Mouse (Mus musculus) intestine, embryonic 15.5 days (tissue): ENCODE data around the gene Map3k4. TPM values are rescaled to one million over a fixed set of nuclear protein-coding genes. Genes with fewer than 3 reads are reported as not detected.

Source experiments
- ATAC-seq: fragments of 200-750 bp; cut with Nextera tagmentation; 2 replicates; pipeline ENCODE4 v1.8.0; 2017; ENCODE audit warnings: moderate TSS enrichment, moderate library complexity
- H3K27ac ChIP-seq: fragments of 300-500 bp; sonication (generic); 2 replicates; pipeline ENCODE4 v1.5.1; 2015; ENCODE audit warnings: mild to moderate bottlenecking, inconsistent platforms
- H3K27me3 ChIP-seq: fragments of 300-500 bp; sonication (generic); replicated peaks from 2 replicates; pipeline ENCODE4 v1.6.1; 2015; ENCODE audit warnings: inconsistent platforms
- H3K36me3 ChIP-seq: fragments of 300-500 bp; sonication (generic); 2 replicates; pipeline ENCODE4 v1.6.1; 2015; ENCODE audit warnings: inconsistent platforms
- H3K4me1 ChIP-seq: fragments of 300-500 bp; sonication (generic); replicated peaks from 2 replicates; pipeline ENCODE4 v1.6.1; 2015; ENCODE audit warnings: inconsistent platforms
- H3K4me2 ChIP-seq: fragments of 300-500 bp; sonication (generic); replicated peaks from 2 replicates; pipeline ENCODE4 v1.6.1; 2015; ENCODE audit warnings: mild to moderate bottlenecking, inconsistent platforms
- H3K4me3 ChIP-seq: fragments of 300-500 bp; sonication (generic); replicated peaks from 2 replicates; pipeline ENCODE4 v1.5.1; 2015; ENCODE audit warnings: inconsistent platforms
- H3K9ac ChIP-seq: fragments of 300-500 bp; sonication (generic); 2 replicates; pipeline ENCODE4 v1.6.1; 2015; ENCODE audit warnings: inconsistent platforms
- H3K9me3 ChIP-seq: fragments of 300-500 bp; sonication (generic); 2 replicates; pipeline ENCODE4 v1.6.1; 2016; ENCODE audit warnings: inconsistent platforms
- WGBS: fragments of 180-500 bp; shearing (Covaris S2); methylation state at CpG from one replicate; pipeline ENCODE4 v1.1.7; 2015; 5-methylcytosine and 5-hydroxymethylcytosine counted together
- polyA plus RNA-seq: library from polyadenylated mRNA; unstranded; fragments of >200 nt; fragmentation: Nextera tagmentation; extraction: Ambion mirVana; gene quantifications from 2 replicates; pipeline ENCODE4 v1.2.1, GENCODE M21; 2015

Map3k4 gene
- polyA plus RNA-seq, 1 experiment from 2014 or later: 43.9 TPM

- Histone ChIP-seq H3K9me3 (no peaks in the 10 kb centered on the region), H3K36me3 (no peaks in the 10 kb centered on the region)
- no peak for ATAC-seq
Observed at GRCm38 (mm10) chr17:12209481-12209880, 109.1 kb downstream of the Map3k4 start.

GRCm38 (mm10) chr17:12207022-12207548 is 111.5 kb downstream of the Map3k4 start:
- H3K4me3 ChIP-seq: no peak overlapping the region
- H3K27me3 ChIP-seq: no peaks in the 10 kb centered on the region
- 28% methylated on average over 1 of the region's 1 CpGs for WGBS
- no peaks in the 10 kb centered on the region for H3K9me3 ChIP-seq
- no peaks in the 10 kb centered on the region for H3K36me3 ChIP-seq
- no peak overlapping the region for H3K27ac ChIP-seq
- ATAC-seq: no peak
- H3K9ac ChIP-seq: no peak overlapping the region
- peaks cover 37% of the 10 kb centered on the region for H3K4me1 ChIP-seq
- no peak overlapping the region for H3K4me2 ChIP-seq

More at GRCm38 (mm10) chr17:12209481-12209880, 109.1 kb downstream of the Map3k4 start:
- H3K9ac ChIP-seq: no peak overlapping the region
- peaks cover 31% of the 10 kb centered on the region for H3K4me1 ChIP-seq
- no peak overlapping the region for H3K4me2 ChIP-seq
- H3K27ac ChIP-seq: no peak overlapping the region
- no peaks in the 10 kb centered on the region for H3K27me3 ChIP-seq
- 78% methylated on average over 4 of the region's 4 CpGs for WGBS
- no peak overlapping the region for H3K4me3 ChIP-seq

GRCm38 (mm10) chr17:12206248-12206647 is 112.3 kb downstream of the Map3k4 start:
- H3K4me3 ChIP-seq: no peak overlapping the region
- H3K4me1 ChIP-seq: peaks cover 37% of the 10 kb centered on the region
- peak; percentile 6; the same call in 1 of the 2 replicates for ATAC-seq
- no peak overlapping the region for H3K4me2 ChIP-seq
- H3K9me3 ChIP-seq: no peaks in the 10 kb centered on the region
- H3K27me3 ChIP-seq: no peaks in the 10 kb centered on the region
- H3K36me3 ChIP-seq: no peaks in the 10 kb centered on the region
- peak overlapping the region; percentile 66 for H3K27ac ChIP-seq
- no peak overlapping the region for H3K9ac ChIP-seq
- WGBS: 66% methylated on average over 3 of the region's 3 CpGs

- H3K9me3 ChIP-seq: no peaks in the 10 kb centered on the region
- no peak; the same call in none of the 2 replicates for ATAC-seq
Observed at GRCm38 (mm10) chr17:12205694-12206075, 112.9 kb downstream of the Map3k4 start.

GRCm38 (mm10) chr17:12205015-12205693 is 113.4 kb downstream of the Map3k4 start:
- peaks cover 37% of the 10 kb centered on the region for H3K4me1 ChIP-seq
- H3K9me3 ChIP-seq: no peaks in the 10 kb centered on the region
- H3K9ac ChIP-seq: no peak overlapping the region
- H3K36me3 ChIP-seq: no peaks in the 10 kb centered on the region
- 30% methylated on average over 10 of the region's 10 CpGs for WGBS
- peak; percentile 75 for ATAC-seq
- H3K27ac ChIP-seq: peak overlapping the region; percentile 66
- no peak overlapping the region for H3K4me2 ChIP-seq
- H3K4me3 ChIP-seq: no peak overlapping the region
- no peaks in the 10 kb centered on the region for H3K27me3 ChIP-seq

More at GRCm38 (mm10) chr17:12205694-12206075, 112.9 kb downstream of the Map3k4 start:
- H3K36me3 ChIP-seq: no peaks in the 10 kb centered on the region
- H3K4me2 ChIP-seq: no peak overlapping the region
- peaks cover 37% of the 10 kb centered on the region for H3K4me1 ChIP-seq
- WGBS: 9% methylated on average over 4 of the region's 4 CpGs
- no peak overlapping the region for H3K4me3 ChIP-seq
- H3K27ac ChIP-seq: peak overlapping the region; percentile 66
- no peaks in the 10 kb centered on the region for H3K27me3 ChIP-seq
- no peak overlapping the region for H3K9ac ChIP-seq

- 76% methylated on average over 3 of the region's 3 CpGs for WGBS
- Histone ChIP-seq H3K27ac (peak overlapping the region; percentile 66), H3K4me3 (no peak overlapping the region), H3K9ac (no peak overlapping the region), H3K27me3 (no peaks in the 10 kb centered on the region), H3K9me3 (no peaks in the 10 kb centered on the region), H3K36me3 (no peaks in the 10 kb centered on the region), H3K4me1 (peaks cover 37% of the 10 kb centered on the region), H3K4me2 (no peak overlapping the region)
- ATAC-seq: no peak
Observed at GRCm38 (mm10) chr17:12204689-12205014, 113.9 kb downstream of the Map3k4 start.

- Histone ChIP-seq H3K27ac (peak overlapping the region; percentile 33; the same call in 1 of the 2 replicates), H3K9ac (no peak overlapping the region), H3K9me3 (no peaks in the 10 kb centered on the region), H3K4me3 (no peak overlapping the region), H3K36me3 (no peaks in the 10 kb centered on the region), H3K4me2 (no peak overlapping the region), H3K27me3 (no peaks in the 10 kb centered on the region), H3K4me1 (peaks cover 37% of the 10 kb centered on the region)
- no peak for ATAC-seq
- 62% methylated on average over 3 of the region's 3 CpGs for WGBS
Observed at GRCm38 (mm10) chr17:12204246-12204645, 114.3 kb downstream of the Map3k4 start.

GRCm38 (mm10) chr17:12203414-12203897 is 115.1 kb downstream of the Map3k4 start:
- H3K4me1 ChIP-seq: peaks cover 37% of the 10 kb centered on the region
- 72% methylated on average over 15 of the region's 15 CpGs for WGBS

GRCm38 (mm10) chr17:12201086-12201485 is 117.5 kb downstream of the Map3k4 start:
- Histone ChIP-seq H3K36me3 (no peaks in the 10 kb centered on the region), H3K9me3 (no peaks in the 10 kb centered on the region), H3K4me2 (no peak overlapping the region), H3K27ac (no peak overlapping the region), H3K4me1 (peaks cover 23% of the 10 kb centered on the region), H3K9ac (no peak overlapping the region), H3K4me3 (no peak overlapping the region), H3K27me3 (no peaks in the 10 kb centered on the region)
- 92% methylated on average over 1 of the region's 1 CpGs for WGBS
- ATAC-seq: no peak

More at GRCm38 (mm10) chr17:12203414-12203897, 115.1 kb downstream of the Map3k4 start:
- Histone ChIP-seq H3K9me3 (no peaks in the 10 kb centered on the region), H3K9ac (no peak overlapping the region), H3K27me3 (no peaks in the 10 kb centered on the region), H3K36me3 (no peaks in the 10 kb centered on the region), H3K27ac (no peak overlapping the region), H3K4me2 (no peak overlapping the region), H3K4me3 (no peak overlapping the region)
- no peak for ATAC-seq

GRCm38 (mm10) chr17:12199933-12200332 is 118.7 kb downstream of the Map3k4 start:
- H3K4me1 ChIP-seq: peaks cover 16% of the 10 kb centered on the region
- no peak overlapping the region for H3K4me2 ChIP-seq
- H3K9me3 ChIP-seq: no peaks in the 10 kb centered on the region
- 73% methylated on average over 4 of the region's 4 CpGs for WGBS
- no peaks in the 10 kb centered on the region for H3K27me3 ChIP-seq
- H3K9ac ChIP-seq: no peak overlapping the region
- ATAC-seq: no peak
- H3K4me3 ChIP-seq: no peak overlapping the region
- no peaks in the 10 kb centered on the region for H3K36me3 ChIP-seq
- H3K27ac ChIP-seq: no peak overlapping the region

- no peaks in the 10 kb centered on the region for H3K36me3 ChIP-seq
- H3K9ac ChIP-seq: no peak overlapping the region
- no peaks in the 10 kb centered on the region for H3K9me3 ChIP-seq
- no peak overlapping the region for H3K4me3 ChIP-seq
- H3K4me1 ChIP-seq: 0 out of 2 replicates have a peak, but pooled peaks cover 10% of the 10 kb centered on the region
- no peaks in the 10 kb centered on the region for H3K27me3 ChIP-seq
- peak overlapping the region; percentile 12 for H3K4me2 ChIP-seq
- 27% methylated on average over 10 of the region's 10 CpGs for WGBS
- ATAC-seq: peak; percentile 92
- peak overlapping the region; percentile 57 for H3K27ac ChIP-seq
Observed at GRCm38 (mm10) chr17:12195604-12196003, 123.0 kb downstream of the Map3k4 start.

GRCm38 (mm10) chr17:12195137-12195536 is 123.5 kb downstream of the Map3k4 start:
- H3K9ac ChIP-seq: no peak overlapping the region

GRCm38 (mm10) chr17:12187782-12188181 is 130.8 kb downstream of the Map3k4 start:
- no peak overlapping the region for H3K27ac ChIP-seq
- no peak overlapping the region for H3K4me2 ChIP-seq

More at GRCm38 (mm10) chr17:12195137-12195536, 123.5 kb downstream of the Map3k4 start:
- peak overlapping the region; percentile 57 for H3K27ac ChIP-seq
- peak overlapping the region; percentile 12 for H3K4me2 ChIP-seq
- no peaks in the 10 kb centered on the region for H3K27me3 ChIP-seq
- H3K4me3 ChIP-seq: no peak overlapping the region
- H3K4me1 ChIP-seq: 0 out of 2 replicates have a peak, but pooled peaks cover 10% of the 10 kb centered on the region
- peak; percentile 75 for ATAC-seq
- WGBS: 9% methylated on average over 5 of the region's 5 CpGs
- H3K9me3 ChIP-seq: no peaks in the 10 kb centered on the region
- H3K36me3 ChIP-seq: no peaks in the 10 kb centered on the region

More at GRCm38 (mm10) chr17:12187782-12188181, 130.8 kb downstream of the Map3k4 start:
- Histone ChIP-seq H3K4me1 (no peaks in the 10 kb centered on the region), H3K9me3 (no peaks in the 10 kb centered on the region), H3K36me3 (no peaks in the 10 kb centered on the region), H3K9ac (no peak overlapping the region), H3K27me3 (no peaks in the 10 kb centered on the region), H3K4me3 (no peak overlapping the region)
- ATAC-seq: no peak
- WGBS: 59% methylated on average over 1 of the region's 1 CpGs
